Mouse (Mus musculus) right cerebral cortex, postnatal 36 days (tissue): ENCODE data around the gene Zcchc24.

Experiments used
- DNase-seq, 2 experiments: peaks; one replicate each; pipeline ENCODE4 v3.0.0; 2022; ENCODE audit warnings: low spot score in 2 of 2, mixed read lengths in 1 of 2

Gene Zcchc24

GRCm38 (mm10) chr14:25718471-25718870 is 50.4 kb downstream of the Zcchc24 start:
- no peak for DNase-seq

DNA sequence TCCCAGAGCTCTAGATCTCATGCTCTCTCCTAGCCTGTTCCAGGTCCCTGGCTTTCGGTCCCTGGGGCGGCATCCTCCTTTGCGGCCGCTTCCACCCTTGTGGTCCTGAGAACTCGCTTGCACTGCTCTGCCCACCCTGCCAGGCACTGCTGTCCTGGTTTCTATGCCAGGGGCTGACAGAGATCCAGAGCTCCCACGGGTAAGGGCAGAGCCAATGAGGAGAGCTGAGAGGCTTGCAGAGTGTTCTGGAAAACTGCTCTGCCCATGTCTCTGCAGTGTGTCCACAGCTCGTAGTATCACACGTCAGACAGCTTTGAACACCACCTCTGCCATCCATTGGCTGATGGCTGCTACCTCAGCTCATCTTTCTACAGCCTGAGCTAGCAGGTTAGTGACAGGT is 51.1 kb downstream of the Zcchc24 start:
- DNase-seq = no peak

- no peak for DNase-seq
These were observed 52.3 kb downstream of the Zcchc24 start for GRCm38 (mm10) chr14:25716528-25716927.

- no peak for DNase-seq
These were observed 55.4 kb downstream of the Zcchc24 start for GRCm38 (mm10) chr14:25713443-25713842.

DNA sequence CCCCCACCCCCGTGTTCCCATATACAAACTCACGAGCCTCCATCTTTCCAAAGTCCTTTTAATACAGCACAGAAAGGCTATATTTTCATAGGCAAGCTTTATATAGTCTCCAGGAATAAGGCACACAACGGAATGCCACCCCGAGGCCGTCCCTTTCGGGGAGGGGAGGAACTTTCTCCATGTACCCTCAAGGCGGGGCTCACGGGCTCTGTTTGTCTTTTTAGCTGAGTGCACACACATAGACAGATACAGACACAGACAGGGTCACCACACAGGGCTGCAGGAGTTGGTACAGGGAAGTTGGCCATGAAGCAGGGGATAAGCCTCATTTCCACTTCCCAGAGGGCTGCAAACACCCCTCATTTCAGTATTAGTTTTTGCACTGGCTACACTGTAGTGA is 57.2 kb downstream of the Zcchc24 start:
- no peak for DNase-seq

GRCm38 (mm10) chr14:25711177-25711576 is 57.7 kb downstream of the Zcchc24 start:
- DNase-seq = no peak

- no peak for DNase-seq
These were observed 58.2 kb downstream of the Zcchc24 start for GRCm38 (mm10) chr14:25710681-25711080.

DNA sequence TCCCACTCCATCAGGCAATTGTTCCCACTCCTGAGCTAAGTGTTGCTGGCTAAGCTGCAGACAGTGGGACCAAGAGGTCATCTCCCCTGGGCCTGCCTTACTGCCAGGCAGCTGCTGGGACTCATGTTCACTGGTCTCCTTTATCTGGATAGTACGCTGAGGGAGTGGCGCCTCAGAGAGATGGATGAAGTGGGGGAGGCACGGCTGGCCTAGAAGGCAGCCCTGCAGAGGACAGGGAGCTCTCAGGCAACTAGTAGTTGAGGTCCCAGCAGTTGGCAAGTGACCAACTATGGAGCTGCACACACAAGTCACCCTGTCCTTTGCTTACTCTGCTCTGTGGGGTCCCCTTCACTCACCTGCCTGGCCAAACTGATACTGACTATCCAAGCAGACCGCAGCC is 58.8 kb downstream of the Zcchc24 start:
- DNase-seq = no peak

GRCm38 (mm10) chr14:25708917-25709316 is 59.9 kb downstream of the Zcchc24 start:
- no peak for DNase-seq

GRCm38 (mm10) chr14:25708451-25708850 is 60.4 kb downstream of the Zcchc24 start:
- no peak for DNase-seq

DNA sequence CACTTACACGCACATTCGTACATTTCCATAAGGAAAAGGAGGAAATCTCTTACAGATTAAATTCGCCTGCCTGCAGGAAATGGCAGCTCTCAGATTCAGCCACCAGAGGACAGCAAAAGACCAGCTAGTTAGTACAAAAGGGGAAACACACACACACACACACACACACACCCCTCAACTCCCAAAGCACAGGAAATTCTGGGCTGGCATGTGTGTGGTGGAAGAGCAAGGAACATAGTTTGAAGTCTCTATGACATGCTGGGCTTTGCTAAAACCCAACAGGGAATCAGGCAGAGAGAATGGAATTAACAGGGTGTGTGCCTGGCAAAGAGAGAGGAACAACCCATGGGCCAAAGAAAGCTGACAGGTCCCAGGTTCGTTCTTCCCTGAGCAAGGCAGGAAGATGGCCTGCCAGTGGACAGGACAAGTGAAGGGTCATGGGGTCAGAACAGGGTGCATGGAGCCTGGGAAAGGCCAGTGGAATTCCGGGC is 61.1 kb downstream of the Zcchc24 start:
- peak; percentile 47 to 56 for DNase-seq

DNA sequence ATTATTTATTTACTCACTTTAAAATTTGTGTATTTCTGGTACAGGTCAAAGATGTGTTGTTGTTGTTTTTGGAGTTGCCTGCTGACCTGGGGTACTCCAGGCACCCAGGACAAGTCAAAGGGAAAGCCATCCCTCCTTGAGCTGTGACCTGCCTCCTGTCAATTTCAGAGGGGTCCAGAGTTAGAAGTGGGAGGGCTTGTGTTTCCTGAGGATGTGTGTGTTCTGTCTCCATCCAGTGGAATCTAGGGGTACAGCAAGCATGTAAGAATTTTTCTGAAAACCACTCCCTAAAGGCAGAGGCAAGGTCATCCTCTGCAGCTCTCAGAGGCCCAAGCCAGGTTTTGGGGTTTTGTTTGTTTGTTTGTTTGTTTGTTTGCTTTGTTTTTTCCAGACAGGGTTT is 66.9 kb downstream of the Zcchc24 start:
- DNase-seq = no peak

GRCm38 (mm10) chr14:25696356-25696755 is 72.5 kb downstream of the Zcchc24 start:
- no peak for DNase-seq

DNA sequence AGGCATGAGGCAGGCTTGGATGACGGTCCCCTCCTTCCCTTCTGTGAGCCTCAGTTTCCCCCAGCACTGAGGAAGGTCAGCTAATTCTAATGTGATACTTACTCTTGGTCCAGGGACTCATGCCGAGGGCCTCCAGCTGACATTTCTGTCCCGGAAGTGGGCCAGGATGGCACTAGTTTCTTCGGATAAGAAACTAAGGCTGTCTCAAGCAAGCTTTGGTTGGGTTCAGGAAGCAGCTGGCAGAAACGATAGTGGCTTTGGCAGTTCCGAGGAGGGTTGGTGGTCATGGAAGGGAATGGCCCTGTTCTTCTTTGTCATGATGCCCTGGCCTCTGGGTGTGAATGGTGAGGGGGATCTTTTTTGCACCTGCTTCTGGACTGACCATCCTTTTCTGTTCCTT is 73.8 kb downstream of the Zcchc24 start:
- no peak for DNase-seq

- DNase-seq = no peak
These were observed 74.3 kb downstream of the Zcchc24 start for GRCm38 (mm10) chr14:25694569-25694897.

DNA sequence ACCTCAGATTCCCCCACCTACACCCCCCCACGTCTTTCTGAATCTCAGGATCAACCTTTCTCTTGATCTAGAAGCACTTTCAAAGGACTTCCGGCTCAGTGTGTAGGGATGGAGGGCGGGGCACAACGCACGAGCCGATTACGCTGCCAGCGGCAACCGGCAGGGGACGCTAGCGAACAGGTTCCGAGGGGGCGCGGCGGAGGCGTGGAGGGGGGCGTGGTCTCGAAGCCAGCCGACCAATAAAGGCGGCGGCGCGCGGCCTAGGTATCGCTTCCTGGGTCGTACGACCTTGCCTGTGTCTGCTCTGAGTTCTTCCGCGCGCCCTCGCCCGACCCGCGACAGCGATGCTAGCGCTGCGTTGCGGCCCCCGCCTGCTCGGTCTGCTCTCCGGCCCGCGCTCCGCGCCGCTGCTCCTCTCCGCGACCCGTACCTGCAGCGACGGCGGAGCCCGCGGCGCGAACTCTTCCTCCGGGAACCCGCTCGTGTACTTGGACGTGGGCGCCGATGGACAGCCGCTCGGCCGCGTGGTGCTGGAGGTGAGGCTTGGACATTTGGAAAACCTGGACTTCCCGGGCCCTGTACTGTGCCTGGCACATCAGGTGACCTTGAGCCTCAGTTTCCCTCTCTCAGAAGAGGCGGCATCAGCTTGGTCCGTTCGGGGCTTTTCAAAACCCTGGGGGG is 74.8 kb downstream of the Zcchc24 start, which contains the start of gene Ppif:
TSS of gene Ppif (plus strand) at position 267 of the 681 bp plus-strand sequence.
- DNase-seq = peak; percentile 94

- no peak for DNase-seq
These were observed 75.5 kb downstream of the Zcchc24 start for GRCm38 (mm10) chr14:25693271-25693887.

- DNase-seq = no peak
These were observed 81.6 kb downstream of the Zcchc24 start for GRCm38 (mm10) chr14:25686983-25687901.

DNA sequence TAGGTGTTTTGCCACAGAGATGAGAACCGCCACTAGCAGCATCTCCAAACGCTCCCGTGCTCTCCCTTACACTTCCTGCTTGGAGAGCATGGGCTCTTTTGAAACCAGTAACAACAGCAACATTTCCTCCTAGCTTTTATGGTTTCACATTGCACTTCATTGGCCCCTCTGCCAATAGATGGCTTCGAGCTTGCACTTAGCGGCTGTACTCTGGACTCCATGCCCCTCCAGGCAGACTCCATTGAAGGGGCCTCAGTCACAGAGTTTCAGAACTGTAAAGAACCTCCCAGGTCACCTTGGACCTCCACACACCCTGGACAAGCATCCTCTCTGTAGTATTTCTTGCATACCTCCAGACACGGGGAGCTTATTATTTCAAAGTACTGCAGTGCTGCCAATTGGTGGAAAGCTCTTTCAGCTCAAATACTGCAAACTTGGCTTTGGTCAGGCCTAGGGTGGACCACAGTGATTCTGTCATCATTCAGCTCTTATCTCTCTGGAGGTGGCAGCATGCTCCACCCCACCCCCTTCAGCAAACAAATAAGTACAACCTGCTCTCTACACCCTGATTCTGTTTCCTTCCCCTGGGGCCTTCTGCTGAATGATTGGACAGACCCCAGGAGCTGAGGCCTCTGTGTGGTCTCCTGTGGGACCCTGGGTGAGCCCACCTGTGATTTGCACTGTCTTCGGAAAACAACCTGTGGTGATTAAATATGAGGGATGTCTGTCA is 82.5 kb downstream of the Zcchc24 start:
- no peak for DNase-seq

DNA sequence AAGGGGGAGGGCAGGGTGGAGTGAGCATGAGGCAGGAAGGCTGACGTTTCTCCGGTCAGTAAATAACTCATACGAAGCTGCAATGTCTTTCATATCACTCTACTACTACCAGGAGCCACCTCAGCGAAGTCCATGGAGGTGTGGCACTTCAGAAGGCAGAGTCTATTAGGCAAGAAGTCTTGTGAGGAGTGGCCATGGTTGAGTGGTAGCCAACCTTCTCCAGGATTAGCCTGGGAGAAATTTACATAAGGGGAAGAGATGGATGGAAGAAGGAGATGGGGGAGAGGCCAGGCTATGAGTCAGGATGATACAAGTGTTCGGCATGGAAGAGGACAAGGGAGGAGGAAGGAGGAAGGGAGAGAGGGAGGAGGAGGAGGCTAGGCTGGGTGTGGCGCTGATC is 86.8 kb downstream of the Zcchc24 start:
- no peak for DNase-seq

GRCm38 (mm10) chr14:25679625-25680024 is 89.2 kb downstream of the Zcchc24 start:
- DNase-seq = no peak

DNA sequence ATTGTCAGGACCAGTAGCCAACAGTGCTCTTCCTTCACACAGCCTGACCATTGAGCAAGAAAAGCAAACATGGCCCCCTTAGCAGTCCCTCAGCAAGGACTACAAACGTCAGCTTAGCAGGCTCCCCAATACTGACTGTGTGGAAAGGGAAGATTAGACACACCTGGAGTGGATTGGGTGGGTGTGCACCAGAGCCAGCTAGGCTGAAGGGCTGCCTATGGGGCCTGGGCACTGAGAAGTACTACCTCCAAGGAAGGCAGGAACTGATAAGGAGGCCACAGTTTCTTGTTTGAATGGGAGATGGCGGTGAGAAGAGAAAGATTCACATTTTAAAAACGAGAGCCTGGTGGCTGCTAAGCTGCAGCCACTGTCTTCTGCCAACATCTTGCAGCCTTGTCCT is 101.3 kb downstream of the Zcchc24 start:
- DNase-seq = no peak
